Mouse (Mus musculus) erythroblast, embryonic 14.5 days (primary cell): ENCODE data around the gene Paip2b. TPM values are rescaled to one million over a fixed set of nuclear protein-coding genes. Genes with fewer than 3 reads are reported as not detected.

Experiments
- H3K27me3 ChIP-seq: 2 replicates; pipeline ENCODE4 v1.6.1; 2012; ENCODE audit warnings: inconsistent platforms; ENCODE audit not compliant: control insufficient read depth
- H3K36me3 ChIP-seq: 2 replicates; pipeline ENCODE4 v1.6.1; 2012; ENCODE audit warnings: mild to moderate bottlenecking, inconsistent platforms; ENCODE audit not compliant: control insufficient read depth
- H3K4me1 ChIP-seq: 2 replicates; pipeline ENCODE4 v1.6.1; 2012; ENCODE audit warnings: inconsistent platforms; ENCODE audit not compliant: control insufficient read depth
- H3K4me3 ChIP-seq: replicated peaks from 2 replicates; pipeline ENCODE3; 2012; ENCODE audit warnings: moderate library complexity, mild to moderate bottlenecking, inconsistent platforms
- H3K9me3 ChIP-seq: 2 replicates; pipeline ENCODE4 v1.6.1; 2012; ENCODE audit warnings: low read length, inconsistent platforms, mixed read lengths; ENCODE audit not compliant: control insufficient read depth
- GATA1 ChIP-seq: IDR thresholded peaks from 2 replicates; pipeline ENCODE4 v1.6.1; 2012; ENCODE audit warnings: low read length, inconsistent platforms, mixed read lengths
- TAL1 ChIP-seq: IDR thresholded peaks from 3 replicates; pipeline ENCODE4 v1.6.1; 2012; ENCODE audit warnings: low read length, inconsistent platforms, mixed read lengths
- polyA plus RNA-seq: library from polyadenylated mRNA; stranded (reverse); fragments of >175 nt; gene quantifications from 2 replicates; pipeline ENCODE4 v1.2.3, GENCODE M21; 2012

The Paip2b gene
- polyA plus RNA-seq, 1 experiment, result 0.42 TPM

DNA sequence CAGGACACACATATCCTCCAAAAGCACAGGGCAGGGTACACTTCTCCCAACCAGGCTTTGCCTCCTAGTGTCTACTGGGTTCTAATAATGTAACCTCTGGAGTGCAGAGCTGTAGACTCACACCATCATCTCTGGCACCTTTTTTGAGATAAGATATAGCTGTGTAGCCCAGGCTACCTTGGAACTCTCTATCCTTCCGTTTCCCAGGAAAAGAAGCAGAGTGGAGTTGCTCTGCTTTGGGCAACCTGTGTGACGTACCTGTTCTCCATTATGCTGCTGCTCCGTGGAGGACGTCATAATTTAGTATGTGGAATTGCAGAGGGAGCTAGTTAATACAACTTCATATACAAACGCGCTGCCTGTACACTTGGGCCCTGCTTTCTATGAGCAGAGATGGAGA lies 69.2 kb downstream of the Paip2b start, which contains the start of gene Ankrd53:
Gene Ankrd53, plus strand, starts transcription at position 301 of the 400 bp plus-strand sequence.
- H3K36me3 ChIP-seq, result no peaks in the 10 kb centered on the region
- TF ChIP-seq GATA1 (no peak), TAL1 (no peak)
- no peak within 1 kb of the TSS for H3K4me3 ChIP-seq
- H3K27me3 ChIP-seq, result peaks cover 64% of the 10 kb centered on the region
- H3K9me3 ChIP-seq, result no peaks in the 10 kb centered on the region
- H3K4me1 ChIP-seq, result peaks cover 3% of the 10 kb centered on the region

DNA sequence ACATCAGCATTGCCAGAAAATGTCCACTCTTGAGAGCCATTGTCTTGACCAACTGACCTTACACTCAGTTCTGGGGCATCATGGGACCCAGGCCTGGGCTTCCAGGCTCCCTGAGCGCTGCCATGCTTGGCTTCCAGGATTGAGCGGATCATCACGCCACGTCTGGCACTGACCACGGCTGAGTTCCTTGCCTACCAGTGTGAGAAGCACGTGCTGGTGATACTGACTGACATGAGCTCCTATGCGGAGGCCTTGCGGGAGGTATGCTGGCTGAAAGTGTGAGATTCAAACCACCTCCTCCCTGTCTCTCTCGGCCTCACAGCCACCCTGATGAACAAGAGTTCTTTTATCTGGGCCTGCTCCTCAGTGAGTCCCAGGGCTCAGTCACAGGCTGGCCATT lies 75.5 kb downstream of the Paip2b start:
- no peaks in the 10 kb centered on the region for H3K9me3 ChIP-seq
- TF ChIP-seq TAL1 (no peak), GATA1 (no peak)
- H3K4me1 ChIP-seq, result no peaks in the 10 kb centered on the region
- no peaks in the 10 kb centered on the region for H3K36me3 ChIP-seq
- peaks cover 66% of the 10 kb centered on the region for H3K27me3 ChIP-seq
- no peak overlapping the region for H3K4me3 ChIP-seq

Other genes with a start within 250 kb of the Paip2b start
- gene Clec4f, start 175.6 kb downstream of the Paip2b start, polyA plus RNA-seq, result 0.06 and 0.13 TPM in 2 replicates
- not detected in 2 replicates for gene Cd207, start 153.9 kb downstream of the Paip2b start, polyA plus RNA-seq
- gene Vax2, start 120.5 kb downstream of the Paip2b start, polyA plus RNA-seq, result not detected in 2 replicates
- gene Atp6v1b1, start 88.8 kb downstream of the Paip2b start, polyA plus RNA-seq, result not detected in 2 replicates
- not detected in 2 replicates for gene Ankrd53, start 69.1 kb downstream of the Paip2b start, polyA plus RNA-seq
- 2.3 and 2.7 TPM in 2 replicates for gene Tex261, start 55.9 kb downstream of the Paip2b start, polyA plus RNA-seq
- gene Nagk, start 36.8 kb downstream of the Paip2b start, polyA plus RNA-seq, result 0.12 and 0.22 TPM in 2 replicates
- gene Zfp638, start 35.4 kb upstream of the Paip2b start, polyA plus RNA-seq, result 0.13 and 0.57 TPM in 2 replicates
- gene Dysf, start 176.8 kb upstream of the Paip2b start, polyA plus RNA-seq, result 0.09 and 0.17 TPM in 2 replicates